Mouse (Mus musculus) CH12.LX (cell line): ENCODE measurements around the gene Osbpl6. TPM values are rescaled to one million over a fixed set of nuclear protein-coding genes. Genes with fewer than 3 reads are reported as not detected.

ENCODE experiments used
- DNase-seq: peaks from one replicate; pipeline ENCODE4 v3.0.0-alpha.2; 2013; ENCODE audit errors: extremely low read depth
- H3K27ac ChIP-seq: 2 replicates; pipeline ENCODE4 v1.5.1; 2012; ENCODE audit warnings: low read depth, mild to moderate bottlenecking, control low read depth, moderate library complexity; ENCODE audit not compliant: insufficient read depth
- H3K27me3 ChIP-seq: replicated peaks from 2 replicates; pipeline ENCODE3; 2012; ENCODE audit warnings: inconsistent platforms
- H3K36me3 ChIP-seq, 2 experiments: replicated peaks in 1 of 2; 2 replicates each; pipeline versions ENCODE3 to v1.6.1; 2012; ENCODE audit warnings: inconsistent platforms in 1 of 2, low read length in 1 of 2, mild to moderate bottlenecking in 1 of 2, mixed read lengths in 1 of 2, moderate library complexity in 1 of 2; ENCODE audit not compliant: control insufficient read depth in 1 of 2, insufficient read depth in 1 of 2
- H3K4me1 ChIP-seq, 2 experiments: 2 replicates each; pipeline ENCODE4 v1.6.1; 2012; ENCODE audit warnings: inconsistent platforms in 1 of 2, moderate library complexity in 1 of 2; ENCODE audit not compliant: insufficient read depth in 2 of 2, control insufficient read depth in 1 of 2
- H3K4me2 ChIP-seq: 2 replicates; pipeline ENCODE4 v1.6.1; 2012; ENCODE audit warnings: low read depth, mild to moderate bottlenecking, control low read depth; ENCODE audit not compliant: poor library complexity, insufficient read depth, severe bottlenecking
- H3K4me3 ChIP-seq, 3 experiments: fragments of 150-350 bp in 1 of 3; sonication (generic) in 1 of 3; replicated peaks in 1 of 3; 2 replicates each; pipeline versions ENCODE3 to v1.5.1; 2011 to 2012; ENCODE audit warnings: low read depth in 2 of 3, low read length in 2 of 3, mild to moderate bottlenecking in 2 of 3, moderate library complexity in 2 of 3, control low read depth in 1 of 3, improper control_type of control experiment in 1 of 3, inconsistent platforms in 1 of 3, mixed read lengths in 1 of 3; ENCODE audit not compliant: poor library complexity in 1 of 3
- H3K79me2 ChIP-seq: replicated peaks from 2 replicates; pipeline ENCODE4 v1.6.1; 2012; ENCODE audit warnings: mild to moderate bottlenecking, moderate library complexity; ENCODE audit not compliant: control insufficient read depth, poor library complexity, insufficient read depth, severe bottlenecking; ENCODE audit errors: extremely low read depth
- H3K9ac ChIP-seq: 2 replicates; pipeline ENCODE4 v1.6.1; 2012; ENCODE audit warnings: low read depth, mild to moderate bottlenecking, control low read depth, moderate library complexity; ENCODE audit not compliant: insufficient read depth
- H3K9me3 ChIP-seq: replicated peaks from 2 replicates; pipeline ENCODE3; 2012; ENCODE audit warnings: low read length, inconsistent platforms, mixed read lengths
- CHD1 ChIP-seq: IDR thresholded peaks from 2 replicates; pipeline ENCODE4 v1.6.1; 2012; ENCODE audit warnings: low read depth, low read length, improper control_type of control experiment, inconsistent platforms
- ETS1 ChIP-seq: conservative IDR thresholded peaks from 2 replicates; pipeline ENCODE4 v1.6.1; 2012; ENCODE audit warnings: low read depth, mild to moderate bottlenecking, inconsistent platforms, low read length, improper control_type of control experiment, moderate library complexity
- HCFC1 ChIP-seq: IDR thresholded peaks from 2 replicates; pipeline ENCODE4 v1.6.1; 2012; ENCODE audit warnings: low read depth, mild to moderate bottlenecking, inconsistent platforms, low read length, improper control_type of control experiment
- MAFK ChIP-seq: IDR thresholded peaks from 2 replicates; pipeline ENCODE4 v1.6.1; 2011; ENCODE audit warnings: low read length, improper control_type of control experiment; ENCODE audit not compliant: insufficient replicate concordance
- MAZ ChIP-seq: IDR thresholded peaks from 2 replicates; pipeline ENCODE4 v1.6.1; 2012; ENCODE audit warnings: low read depth, mild to moderate bottlenecking, inconsistent platforms, low read length, improper control_type of control experiment, moderate library complexity
- MYC ChIP-seq: IDR thresholded peaks from 2 replicates; pipeline ENCODE4 v1.6.1; 2011; ENCODE audit warnings: low read depth, mild to moderate bottlenecking, improper control_type of control experiment, low read length
- NELFE ChIP-seq: IDR thresholded peaks from 2 replicates; pipeline ENCODE4 v1.6.1; 2011; ENCODE audit warnings: low read depth, low read length, improper control_type of control experiment
- NRF1 ChIP-seq: IDR thresholded peaks from 2 replicates; pipeline ENCODE4 v1.6.1; 2014; ENCODE audit warnings: low read depth, mild to moderate bottlenecking, inconsistent platforms, low read length, improper control_type of control experiment, moderate library complexity
- POLR2A ChIP-seq: IDR thresholded peaks from 2 replicates; pipeline ENCODE4 v1.6.1; 2011; ENCODE audit warnings: low read depth, mild to moderate bottlenecking, improper control_type of control experiment, low read length
- RAD21 ChIP-seq: IDR thresholded peaks from 2 replicates; pipeline ENCODE4 v1.6.1; 2011; ENCODE audit warnings: low read depth, mild to moderate bottlenecking, low read length, improper control_type of control experiment, moderate library complexity
- TBP ChIP-seq: conservative IDR thresholded peaks from 2 replicates; pipeline ENCODE4 v1.6.1; 2011; ENCODE audit warnings: low read depth, low read length, improper control_type of control experiment
- TCF12 ChIP-seq: IDR thresholded peaks from 2 replicates; pipeline ENCODE4 v1.6.1; 2014; ENCODE audit warnings: low read depth, mild to moderate bottlenecking, inconsistent platforms, low read length, improper control_type of control experiment
- USF1 ChIP-seq: IDR thresholded peaks from 2 replicates; pipeline ENCODE4 v1.6.1; 2014; ENCODE audit warnings: low read depth, mild to moderate bottlenecking, inconsistent platforms, low read length, improper control_type of control experiment
- dilution Hi-C: fragments of 300-500 bp; cut with MboI; formaldehyde crosslinking; loops from 2 replicates; pipeline ENCODE4 v1.14.3; 2020; ENCODE audit warnings: low sequenced_read_pairs; ENCODE audit not compliant: extremely low pct_unique_long_range_greater_than_20kb, extremely low pct_ligation_motif_present
- in situ Hi-C: fragments of 300-500 bp; cut with MboI; formaldehyde crosslinking; loops from 3 replicates; pipeline ENCODE4 v1.14.3; 2019; ENCODE audit warnings: low sequenced_read_pairs, low pct_ligation_motif_present, low pct_unique_long_range_greater_than_20kb, mixed read lengths
- polyA plus RNA-seq: library from polyadenylated mRNA; unstranded; fragments of >175 nt; gene quantifications from 2 replicates; pipeline ENCODE4 v1.2.1, GENCODE M21; 2012; ENCODE audit warnings: low read depth; ENCODE audit not compliant: insufficient read length
- total RNA-seq, 2 experiments: library from RNA; depleted of rRNA; stranded (reverse); fragments of 300-350 nt in 1 of 2; fragments of >200 nt in 1 of 2; gene quantifications; 2 replicates each; pipeline ENCODE4 v1.2.3; 2012 to 2014

Osbpl6 gene
- total and polyA plus RNA-seq, 3 experiments = 0.19 to 0.60 (median 0.38) TPM

GRCm38 (mm10) chr2:76412924-76413323, 6.6 kb downstream of the Osbpl6 start:
- Histone ChIP-seq H3K27me3 (peaks cover 3% of the 10 kb centered on the region), H3K4me3 (no peak overlapping the region), H3K4me1 (no peaks in the 10 kb centered on the region; a peak in 1 of 4 replicates), H3K9ac (no peak overlapping the region), H3K4me2 (no peak overlapping the region), H3K9me3 (no peaks in the 10 kb centered on the region), H3K36me3 (no peaks in the 10 kb centered on the region), H3K79me2 (no peaks in the 10 kb centered on the region), H3K27ac (no peak overlapping the region)
- no peak for DNase-seq
- dilution Hi-C loops = no loop called here
- TF ChIP-seq RAD21 (no peak), TBP (no peak), NRF1 (no peak)
- in situ Hi-C loops = no loop called here

GRCm38 (mm10) chr2:76417446-76418141, 11.3 kb downstream of the Osbpl6 start:
- no peaks in the 10 kb centered on the region for H3K36me3 ChIP-seq
- no peak overlapping the region for H3K27ac ChIP-seq
- TF ChIP-seq NRF1 (no peak), POLR2A (no peak), TCF12 (no peak), ETS1 (no peak), HCFC1 (no peak), CHD1 (no peak), MAZ (no peak), USF1 (no peak)
- dilution Hi-C loops = no loop called here
- in situ Hi-C loops = no loop called here
- H3K9ac ChIP-seq = no peak overlapping the region
- DNase-seq = no peak
- no peaks in the 10 kb centered on the region for H3K27me3 ChIP-seq
- H3K4me1 ChIP-seq = no peaks in the 10 kb centered on the region; a peak in 1 of 4 replicates
- no peaks in the 10 kb centered on the region for H3K9me3 ChIP-seq
- no peak overlapping the region for H3K4me2 ChIP-seq
- H3K79me2 ChIP-seq = no peaks in the 10 kb centered on the region
- H3K4me3 ChIP-seq = no peak overlapping the region

DNA sequence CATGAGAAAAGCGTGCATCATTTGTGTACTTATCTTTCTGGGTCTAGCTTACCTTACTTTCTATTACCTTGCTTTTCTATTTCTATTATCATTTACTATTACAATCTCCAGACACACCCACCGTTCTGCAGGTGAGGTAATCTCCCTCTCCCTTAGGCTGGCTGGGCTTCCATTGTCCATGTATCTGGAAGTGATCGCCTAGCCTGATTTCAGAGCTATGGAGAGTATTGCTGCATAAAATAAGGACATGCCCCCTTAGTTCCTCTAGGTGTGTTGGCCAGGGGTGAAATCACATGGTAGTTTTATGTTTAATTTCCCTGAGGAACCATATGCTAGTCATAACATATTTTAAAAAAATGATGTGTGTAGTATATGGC, 11.8 kb downstream of the Osbpl6 start:
- H3K4me1 ChIP-seq = no peaks in the 10 kb centered on the region; a peak in 1 of 4 replicates
- H3K9ac ChIP-seq = no peak overlapping the region
- no peaks in the 10 kb centered on the region for H3K27me3 ChIP-seq
- dilution Hi-C loops (no loop called here), in situ Hi-C loops (no loop called here)
- H3K9me3 ChIP-seq = no peaks in the 10 kb centered on the region
- H3K79me2 ChIP-seq = no peaks in the 10 kb centered on the region
- H3K4me3 ChIP-seq = no peak overlapping the region
- no peaks in the 10 kb centered on the region for H3K36me3 ChIP-seq
- H3K27ac ChIP-seq = no peak overlapping the region
- no peak for TF ChIP-seq POLR2A
- TF ChIP-seq NRF1 = no peak
- TF ChIP-seq MAFK = no peak
- no peak for TF ChIP-seq MYC
- no peak for TF ChIP-seq NELFE
- no peak overlapping the region for H3K4me2 ChIP-seq
- DNase-seq = no peak
